Mouse (Mus musculus) forebrain, embryonic 10.5 days (tissue): ENCODE results near the gene Serpinb5. TPM values are rescaled to one million over a fixed set of nuclear protein-coding genes. Genes with fewer than 3 reads are reported as not detected.

Experiments used
- DNase-seq: peaks from one replicate; pipeline ENCODE4 v3.0.0-alpha.2; 2017; ENCODE audit warnings: low spot score; ENCODE audit errors: extremely low spot score
- H3K27ac ChIP-seq: fragments of 300-500 bp; sonication (generic); 2 replicates; pipeline ENCODE4 v1.5.1; 2016; ENCODE audit warnings: mild to moderate bottlenecking
- H3K27me3 ChIP-seq: fragments of 300-500 bp; sonication (generic); 2 replicates; pipeline ENCODE4 v1.6.1; 2016; ENCODE audit warnings: mild to moderate bottlenecking; ENCODE audit not compliant: poor library complexity, severe bottlenecking
- H3K36me3 ChIP-seq: fragments of 300-500 bp; sonication (generic); replicated peaks from 2 replicates; pipeline ENCODE4 v1.6.1; 2016; ENCODE audit warnings: mild to moderate bottlenecking, moderate library complexity
- H3K4me1 ChIP-seq: fragments of 300-500 bp; sonication (generic); 2 replicates; pipeline ENCODE4 v1.6.1; 2016
- H3K4me3 ChIP-seq: fragments of 300-500 bp; sonication (generic); 2 replicates; pipeline ENCODE4 v1.5.1; 2016; ENCODE audit warnings: mild to moderate bottlenecking, moderate library complexity
- H3K9me3 ChIP-seq: fragments of 300-500 bp; sonication (generic); 2 replicates; pipeline ENCODE4 v1.6.1; 2016; ENCODE audit warnings: mild to moderate bottlenecking, moderate library complexity
- WGBS: fragments of 180-500 bp; shearing (Covaris S2); methylation state at CpG from one replicate; pipeline ENCODE4 v1.1.7; 2016; 5-methylcytosine and 5-hydroxymethylcytosine counted together
- polyA plus RNA-seq: library from polyadenylated mRNA; unstranded; fragments of >200 nt; fragmentation: Nextera tagmentation; extraction: Ambion mirVana; gene quantifications from 2 replicates; pipeline ENCODE4 v1.2.1, GENCODE M21; 2016

The Serpinb5 gene
- not detected in 2 replicates for polyA plus RNA-seq

DNA sequence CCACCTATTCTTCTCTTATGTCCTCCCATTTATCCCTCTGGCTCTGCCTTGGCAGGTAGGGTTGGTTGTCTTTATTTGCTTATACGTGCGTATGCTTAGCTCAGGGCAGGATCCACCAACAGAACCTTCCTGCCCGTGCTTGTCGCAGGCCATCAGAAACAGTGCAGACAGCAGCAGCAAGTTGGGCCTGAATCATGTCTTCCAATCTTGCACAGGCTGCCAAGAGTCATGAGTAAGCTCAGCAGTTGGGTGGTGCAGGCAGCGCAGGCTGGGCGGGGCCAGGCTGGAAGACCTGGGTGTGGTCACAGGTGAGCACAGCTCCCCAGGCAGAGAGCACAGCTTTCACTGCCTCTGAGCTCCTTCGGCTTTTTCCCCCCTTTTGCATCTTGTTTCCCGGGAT lies at the start of gene Serpinb5:
TSS of gene Serpinb5 (plus strand) at position 327 of the 400 bp plus-strand sequence.
- Histone ChIP-seq H3K9me3 (no peaks in the 10 kb centered on the region), H3K4me3 (no peak within 1 kb of the TSS), H3K4me1 (no peaks in the 10 kb centered on the region), H3K27ac (no peak within 1 kb of the TSS), H3K36me3 (no peaks in the 10 kb centered on the region), H3K27me3 (no peaks in the 10 kb centered on the region)
- DNase-seq: no peak
- WGBS: 70% methylated on average over 8 of the region's 8 CpGs

DNA sequence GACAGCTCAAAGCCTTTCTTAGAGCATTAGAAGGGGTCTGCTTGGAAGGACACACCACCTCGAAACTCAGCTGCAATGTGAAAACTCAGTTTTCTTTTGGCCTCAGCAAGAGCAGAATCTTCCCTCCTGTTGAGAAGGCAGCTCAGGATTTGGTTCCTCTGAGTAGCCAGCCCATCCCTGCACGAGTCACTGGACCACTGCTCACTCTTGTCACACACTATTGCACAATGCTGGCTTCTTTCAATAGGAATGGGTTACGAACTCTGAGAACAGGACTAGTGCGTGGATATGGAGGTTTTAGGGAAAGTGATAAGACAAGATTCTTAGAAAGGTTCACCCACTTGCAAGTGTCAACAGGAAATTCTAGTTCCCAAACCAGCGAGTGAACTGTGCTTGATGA lies 46.1 kb upstream of the Serpinb5 start:
- Histone ChIP-seq H3K36me3 (no peaks in the 10 kb centered on the region), H3K27me3 (no peaks in the 10 kb centered on the region), H3K9me3 (no peaks in the 10 kb centered on the region), H3K27ac (no peak overlapping the region), H3K4me1 (no peaks in the 10 kb centered on the region), H3K4me3 (no peak overlapping the region)
- DNase-seq: no peak
- WGBS: 81% methylated on average over 5 of the region's 5 CpGs

DNA sequence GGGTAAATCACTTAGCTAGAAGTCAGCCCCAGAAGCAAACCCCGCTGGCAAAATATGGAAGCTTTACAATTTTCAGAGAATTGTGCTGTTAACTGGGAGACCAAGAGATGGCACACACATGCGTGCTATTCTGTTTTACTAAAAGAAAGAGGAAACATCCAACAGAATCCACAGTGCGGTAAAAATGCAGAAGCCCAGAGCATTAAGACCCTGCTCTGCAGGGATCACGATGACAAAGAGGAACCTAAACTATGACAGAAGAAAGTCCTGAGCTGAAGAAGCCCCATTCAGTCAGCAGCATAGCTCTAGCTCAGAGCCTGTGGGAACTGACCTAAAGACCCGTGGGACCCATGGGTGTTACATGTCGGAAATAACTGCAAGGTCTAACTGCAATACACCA lies 45.7 kb upstream of the Serpinb5 start:
- WGBS: 88% methylated on average over 6 of the region's 6 CpGs
- Histone ChIP-seq H3K4me1 (no peaks in the 10 kb centered on the region), H3K27ac (no peak overlapping the region), H3K27me3 (no peaks in the 10 kb centered on the region), H3K4me3 (no peak overlapping the region), H3K9me3 (no peaks in the 10 kb centered on the region), H3K36me3 (no peaks in the 10 kb centered on the region)
- no peak for DNase-seq

DNA sequence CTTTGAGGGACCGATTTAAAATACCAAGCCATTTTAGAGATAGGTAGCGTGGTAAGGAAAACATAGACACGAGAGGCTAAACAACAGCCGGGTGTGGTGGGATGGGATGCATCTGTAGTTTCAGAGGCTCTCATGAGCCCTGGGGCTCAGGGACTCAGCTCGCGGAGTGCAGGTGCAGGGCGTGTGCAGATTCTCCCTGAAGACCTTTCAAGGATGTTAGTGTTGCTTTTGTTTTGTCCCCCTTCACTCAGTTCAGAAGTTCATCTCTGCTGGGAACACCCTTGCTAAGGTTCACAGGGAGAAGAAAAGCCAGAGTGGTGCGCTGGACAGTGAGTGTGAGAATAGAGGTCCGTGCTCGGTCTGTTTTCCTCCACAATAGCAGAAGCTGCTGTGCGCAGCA lies 44.2 kb upstream of the Serpinb5 start:
- WGBS: 91% methylated on average over 11 of the region's 11 CpGs
- H3K4me1 ChIP-seq: no peaks in the 10 kb centered on the region
- H3K4me3 ChIP-seq: no peak overlapping the region
- no peak for DNase-seq
- no peak overlapping the region for H3K27ac ChIP-seq
- no peaks in the 10 kb centered on the region for H3K27me3 ChIP-seq
- H3K9me3 ChIP-seq: no peaks in the 10 kb centered on the region
- no peaks in the 10 kb centered on the region for H3K36me3 ChIP-seq

DNA sequence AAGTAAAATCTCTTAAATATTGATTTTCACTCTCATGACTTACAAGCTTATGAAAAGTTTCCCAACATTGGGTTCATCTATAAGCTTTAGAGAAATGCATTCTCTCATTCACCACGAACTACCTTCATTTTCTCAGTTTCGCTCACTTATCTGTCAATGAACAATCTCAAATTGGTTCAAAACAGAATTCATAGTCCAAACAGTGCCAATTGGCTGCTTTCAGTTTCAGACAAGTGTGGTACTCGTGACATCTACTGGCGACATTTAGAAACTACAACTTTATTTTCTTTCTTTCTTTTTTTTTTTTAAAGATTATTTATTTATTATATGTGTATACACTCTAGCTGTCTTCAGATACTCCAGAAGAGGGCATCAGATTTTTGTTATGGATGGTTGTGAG lies 42.6 kb upstream of the Serpinb5 start:
- Histone ChIP-seq H3K27me3 (no peaks in the 10 kb centered on the region), H3K9me3 (no peaks in the 10 kb centered on the region), H3K4me3 (no peak overlapping the region), H3K27ac (no peak overlapping the region), H3K4me1 (no peaks in the 10 kb centered on the region), H3K36me3 (no peaks in the 10 kb centered on the region)
- WGBS: 33% methylated on average over 4 of the region's 4 CpGs
- no peak for DNase-seq

DNA sequence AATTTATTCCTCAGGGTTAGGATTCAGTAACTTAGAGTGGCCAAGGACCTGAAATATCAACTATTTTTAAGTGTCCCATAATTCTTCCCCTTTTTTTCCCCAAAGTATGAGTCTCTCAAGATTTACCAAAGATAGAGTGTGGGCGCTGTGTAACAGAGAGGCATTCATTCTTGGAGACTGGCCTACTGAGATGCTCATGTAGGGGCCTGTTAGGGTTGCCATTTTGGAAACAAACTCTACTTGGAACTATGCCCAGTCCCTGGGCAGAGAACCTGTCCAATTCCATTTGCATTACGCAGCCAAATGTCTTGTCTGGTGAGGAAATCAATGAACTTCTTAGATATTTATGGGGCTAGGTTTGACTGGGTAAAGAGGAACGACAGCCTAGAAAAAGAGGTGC lies 38.7 kb upstream of the Serpinb5 start:
- Histone ChIP-seq H3K27ac (no peak overlapping the region), H3K4me3 (no peak overlapping the region), H3K27me3 (no peaks in the 10 kb centered on the region), H3K4me1 (no peaks in the 10 kb centered on the region), H3K36me3 (no peaks in the 10 kb centered on the region), H3K9me3 (no peaks in the 10 kb centered on the region)
- DNase-seq: no peak
- 89% methylated on average over 3 of the region's 3 CpGs for WGBS

DNA sequence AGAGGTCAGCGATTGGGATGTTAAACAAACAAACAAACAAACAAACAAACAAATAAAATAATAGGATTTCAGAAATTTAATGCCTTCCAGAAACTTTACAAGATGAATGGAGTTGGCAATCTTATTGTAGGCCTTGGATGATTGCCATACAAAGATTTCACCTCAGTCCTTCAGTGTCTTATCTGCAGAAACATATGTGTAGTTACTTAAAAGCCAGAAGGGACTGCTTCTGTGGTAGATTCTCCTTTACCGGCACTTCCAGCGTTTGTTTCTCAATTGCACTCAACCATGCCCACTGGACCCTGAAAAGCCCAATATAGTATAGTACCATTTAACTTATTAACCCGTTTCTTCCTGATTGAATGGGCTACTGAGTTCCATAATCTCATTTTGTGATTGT lies 32.2 kb upstream of the Serpinb5 start:
- Histone ChIP-seq H3K36me3 (no peaks in the 10 kb centered on the region), H3K4me3 (no peak overlapping the region), H3K9me3 (no peaks in the 10 kb centered on the region), H3K27ac (no peak overlapping the region), H3K4me1 (no peaks in the 10 kb centered on the region), H3K27me3 (no peaks in the 10 kb centered on the region)
- no peak for DNase-seq
- WGBS: 80% methylated on average over 4 of the region's 4 CpGs

DNA sequence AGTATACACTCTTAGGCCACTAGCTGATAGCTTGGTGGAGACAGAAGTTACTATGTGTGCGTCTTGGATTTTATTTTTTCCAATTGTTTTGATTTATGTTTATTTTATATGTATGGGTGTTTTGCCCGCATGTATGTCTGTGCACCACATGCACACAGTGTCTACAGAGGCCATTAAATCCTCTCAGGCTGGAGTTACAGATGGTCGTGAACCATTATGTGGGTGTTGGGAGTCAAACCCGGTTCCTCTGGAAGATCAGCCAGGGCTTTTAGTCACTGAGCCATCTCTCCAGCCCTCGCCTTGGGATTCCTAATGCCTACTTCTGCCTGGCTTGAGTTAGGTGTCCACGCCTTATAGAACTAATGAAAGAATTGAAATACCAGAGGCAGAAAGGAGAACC lies 4.6 kb downstream of the Serpinb5 start:
- DNase-seq: no peak
- H3K27me3 ChIP-seq: no peaks in the 10 kb centered on the region
- H3K4me1 ChIP-seq: no peaks in the 10 kb centered on the region
- H3K4me3 ChIP-seq: no peak overlapping the region
- WGBS: 88% methylated on average over 6 of the region's 6 CpGs
- H3K27ac ChIP-seq: no peak overlapping the region
- H3K36me3 ChIP-seq: no peaks in the 10 kb centered on the region
- no peaks in the 10 kb centered on the region for H3K9me3 ChIP-seq

DNA sequence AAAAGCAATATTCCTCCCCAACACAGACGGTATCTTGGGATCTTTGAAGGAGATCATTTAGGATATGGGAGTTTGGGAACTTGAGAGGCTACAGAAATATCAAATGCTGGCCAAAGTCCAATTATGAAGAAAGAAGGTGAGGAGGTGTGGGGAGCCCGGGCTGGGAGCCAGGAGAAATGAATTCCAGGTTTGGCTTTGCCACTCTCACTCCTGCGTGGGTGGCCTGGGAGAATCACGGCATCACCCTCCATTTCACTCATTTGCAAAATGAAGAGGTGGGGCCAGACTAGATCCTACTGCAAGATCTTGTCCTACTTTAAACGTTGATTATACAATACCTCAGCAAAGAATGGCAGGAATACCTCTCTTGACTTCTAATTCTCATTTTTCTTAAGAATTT lies 5.1 kb downstream of the Serpinb5 start:
- no peaks in the 10 kb centered on the region for H3K9me3 ChIP-seq
- no peaks in the 10 kb centered on the region for H3K36me3 ChIP-seq
- H3K27ac ChIP-seq: no peak overlapping the region
- H3K4me3 ChIP-seq: no peak overlapping the region
- no peak for DNase-seq
- no peaks in the 10 kb centered on the region for H3K4me1 ChIP-seq
- WGBS: 84% methylated on average over 5 of the region's 5 CpGs
- H3K27me3 ChIP-seq: no peaks in the 10 kb centered on the region

DNA sequence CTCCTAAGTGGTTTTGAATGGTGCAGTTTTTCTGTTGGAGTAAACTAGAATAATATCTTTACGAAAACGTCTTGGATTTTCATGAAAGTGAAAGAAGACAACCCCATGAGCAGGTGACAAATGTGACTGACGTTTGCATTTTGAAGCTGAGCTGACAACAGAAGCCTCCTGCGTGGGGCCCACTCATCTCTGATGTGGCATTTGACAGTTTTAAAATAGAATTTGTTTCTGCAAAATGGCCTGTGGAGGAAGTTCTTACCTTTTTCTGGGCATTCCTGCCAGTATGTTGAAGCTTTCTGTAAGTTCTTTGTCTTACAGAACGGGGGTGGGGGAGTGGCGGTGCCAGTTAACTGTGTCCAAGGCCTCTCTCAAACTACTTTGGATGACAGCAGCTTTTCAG lies 5.8 kb downstream of the Serpinb5 start:
- Histone ChIP-seq H3K36me3 (no peaks in the 10 kb centered on the region), H3K27me3 (no peaks in the 10 kb centered on the region), H3K4me1 (no peaks in the 10 kb centered on the region), H3K4me3 (no peak overlapping the region), H3K9me3 (no peaks in the 10 kb centered on the region), H3K27ac (no peak overlapping the region)
- 91% methylated on average over 6 of the region's 6 CpGs for WGBS
- DNase-seq: no peak

DNA sequence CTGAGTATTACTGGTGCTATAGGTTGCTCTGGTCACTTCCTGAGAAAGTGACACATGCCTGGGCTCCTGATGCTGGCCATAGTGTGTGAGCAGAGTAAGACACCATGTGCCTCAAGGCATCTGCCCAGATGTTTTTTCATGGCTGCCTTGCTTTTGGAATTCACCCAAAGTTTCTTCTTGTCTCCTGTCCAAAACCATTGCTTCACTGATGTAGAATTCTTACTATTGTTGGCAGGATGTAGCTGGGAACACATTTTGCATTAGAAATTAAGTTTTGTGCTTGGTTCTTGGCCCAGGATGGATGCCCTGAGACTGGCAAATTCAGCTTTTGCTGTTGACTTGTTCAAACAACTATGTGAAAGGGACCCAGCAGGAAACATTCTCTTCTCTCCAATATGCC lies 9.0 kb downstream of the Serpinb5 start:
- H3K27ac ChIP-seq: no peak overlapping the region
- DNase-seq: no peak
- no peaks in the 10 kb centered on the region for H3K4me1 ChIP-seq
- no peaks in the 10 kb centered on the region for H3K36me3 ChIP-seq
- no peak overlapping the region for H3K4me3 ChIP-seq
- H3K9me3 ChIP-seq: no peaks in the 10 kb centered on the region
- H3K27me3 ChIP-seq: no peaks in the 10 kb centered on the region

DNA sequence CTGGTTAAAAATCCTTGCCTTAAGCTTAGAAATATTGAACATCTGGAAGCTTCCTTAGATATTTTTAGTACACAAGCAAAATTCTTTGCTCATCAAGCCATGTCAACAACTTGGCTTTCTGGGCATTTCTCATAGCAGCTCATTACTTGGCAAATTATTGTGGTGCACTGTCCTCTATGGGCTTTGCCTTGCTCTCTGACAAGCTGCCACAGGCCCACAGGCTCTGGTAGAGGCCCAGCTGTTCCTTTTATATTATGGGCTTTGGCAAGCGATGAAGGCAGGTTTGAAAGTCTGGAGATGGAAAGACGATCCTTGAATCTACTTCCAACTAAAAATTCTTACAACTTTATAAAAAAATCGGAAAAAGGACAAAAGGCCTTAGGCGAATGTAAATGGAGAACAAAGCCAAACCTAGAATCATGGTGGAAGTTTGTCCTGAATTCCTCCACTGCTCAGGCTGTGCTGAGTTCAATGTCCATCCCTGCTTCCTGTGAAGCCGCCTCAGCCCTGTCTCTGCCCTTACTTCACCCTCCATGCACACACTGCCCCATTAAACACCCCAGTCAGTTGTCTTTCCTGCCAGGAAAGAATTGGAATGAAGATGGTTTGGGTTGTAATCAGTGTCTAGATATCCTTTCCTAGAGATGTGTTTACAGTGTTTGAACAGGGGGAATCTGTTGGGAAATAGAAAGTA lies 14.4 kb downstream of the Serpinb5 start:
- DNase-seq: no peak
- H3K4me3 ChIP-seq: no peak overlapping the region
- no peak overlapping the region for H3K27ac ChIP-seq
- H3K4me1 ChIP-seq: no peaks in the 10 kb centered on the region
- no peaks in the 10 kb centered on the region for H3K27me3 ChIP-seq
- no peaks in the 10 kb centered on the region for H3K9me3 ChIP-seq
- WGBS: 90% methylated on average over 5 of the region's 5 CpGs
- H3K36me3 ChIP-seq: no peaks in the 10 kb centered on the region

DNA sequence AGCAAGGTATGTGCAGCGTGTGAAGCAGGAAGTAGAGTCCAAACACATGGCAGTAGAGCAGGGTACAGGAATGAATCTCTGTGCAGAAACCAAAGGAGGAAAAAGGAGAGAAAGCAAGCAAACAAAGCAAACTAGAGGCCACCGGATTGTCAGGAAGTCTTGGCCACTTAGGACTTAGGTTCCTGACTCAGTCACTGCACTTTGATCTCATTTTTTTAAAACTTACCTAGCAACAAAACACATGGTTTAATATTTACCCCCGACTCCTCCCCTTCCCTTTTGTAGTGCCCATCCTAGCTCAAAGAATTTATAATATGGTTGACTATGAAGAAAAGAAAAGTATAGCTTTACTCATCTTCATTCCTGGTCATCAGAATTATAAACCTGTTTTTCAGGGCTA lies 15.2 kb downstream of the Serpinb5 start:
- no peak overlapping the region for H3K4me3 ChIP-seq
- no peaks in the 10 kb centered on the region for H3K4me1 ChIP-seq
- H3K36me3 ChIP-seq: no peaks in the 10 kb centered on the region
- no peaks in the 10 kb centered on the region for H3K27me3 ChIP-seq
- H3K27ac ChIP-seq: no peak overlapping the region
- H3K9me3 ChIP-seq: no peaks in the 10 kb centered on the region
- DNase-seq: no peak
- WGBS: 77% methylated on average over 3 of the region's 3 CpGs

DNA sequence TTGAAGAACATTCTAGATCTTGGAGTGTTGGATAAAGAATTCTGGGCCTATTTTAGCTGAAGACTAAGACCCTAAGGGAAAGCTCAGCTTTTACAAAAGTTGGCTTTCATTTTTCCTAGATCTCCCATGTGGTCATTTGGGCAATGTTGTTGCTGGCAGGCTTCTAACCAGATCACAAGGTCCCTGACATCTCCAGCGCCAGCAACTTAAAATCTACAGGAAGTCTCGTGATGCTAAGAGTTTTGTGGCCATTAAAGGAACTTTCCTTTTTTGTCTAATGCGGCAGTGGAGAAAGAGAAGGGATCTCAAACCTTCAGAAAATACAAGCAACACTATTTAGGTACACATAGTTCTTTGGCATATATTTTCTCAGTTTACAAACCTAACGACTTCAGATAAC lies 21.8 kb downstream of the Serpinb5 start:
- Histone ChIP-seq H3K36me3 (no peaks in the 10 kb centered on the region), H3K4me1 (no peaks in the 10 kb centered on the region), H3K4me3 (no peak overlapping the region), H3K27me3 (no peaks in the 10 kb centered on the region), H3K27ac (no peak overlapping the region), H3K9me3 (no peaks in the 10 kb centered on the region)
- 88% methylated on average over 4 of the region's 4 CpGs for WGBS
- no peak for DNase-seq
